ENCODE assay signal across 13 mouse cellular contexts in genomic region chr2:6085622-6086530, GRCm38 (mm10). TPM values are rescaled to one million over a fixed set of nuclear protein-coding genes. Genes with fewer than 3 reads are reported as not detected.
DNase-seq lines count a peak whose midpoint lies in the region; ATAC-seq and TF ChIP-seq lines count a peak whose summit lies in the region.
"Had no signal": no experiment of that assay in that cellular context is flagged by ENCODE, and none has a peak within 500 bp of the region (broad histone marks: within the 10 kb centered on the region; RNA-seq: fewer than 3 reads in every experiment).

No protein-coding gene starts in this region.

- no peak for DNase-seq in left cerebral cortex, adult 2 months (ENCODE audit: extremely low spot score in 1 of 2, low spot score in 2 of 2)
- DNase-seq in left cerebral cortex, postnatal 25 days (ENCODE audit: low spot score in 2 of 2), result no peak
- DNase-seq in cerebellum, adult 18-20 months, result no peak
- DNase-seq in urinary bladder, postnatal 36 days (ENCODE audit: low spot score in 2 of 2), result no peak
- DNase-seq: cerebellum, adult 11 months; retina, postnatal 1 day; thymus, postnatal 36 days had no signal

- intact Hi-C loops in left cerebral cortex, adult 2 months (cut with DNase I), result no loop called here
- intact Hi-C loops in left cerebral cortex, postnatal 25 days (cut with DNase I), result no loop called here

- H3K27ac ChIP-seq in left cerebral cortex, adult 2 months, result peak overlapping the region; percentile 44
- H3K27ac ChIP-seq: midbrain, embryonic 12.5 days had no signal

- H3K4me3 ChIP-seq in left cerebral cortex, adult 2 months, result no peak overlapping the region
- H3K4me3 ChIP-seq in E14TG2a.4 (replicated peaks; ENCODE audit: low read length), result peak overlapping the region; percentile 45
- peak overlapping the region; percentile 57 for H3K4me3 ChIP-seq in megakaryocyte, embryonic 14.5 days (replicated peaks)
- H3K4me3 ChIP-seq: heart, embryonic 12.5 days; midbrain, embryonic 12.5 days had no signal

- H3K4me1 ChIP-seq in E14TG2a.4 (replicated peaks; ENCODE audit: low read depth, low read length), result peaks cover 37% of the 10 kb centered on the region
- H3K4me1 ChIP-seq in megakaryocyte, embryonic 14.5 days, result peaks cover 51% of the 10 kb centered on the region
- H3K4me1 ChIP-seq: midbrain, embryonic 12.5 days had no signal

- H3K9me3 ChIP-seq in E14TG2a.4 (ENCODE audit: low read length), result no peaks in the 10 kb centered on the region
- no peaks in the 10 kb centered on the region for H3K9me3 ChIP-seq in megakaryocyte, embryonic 14.5 days
- H3K9me3 ChIP-seq: heart, embryonic 12.5 days; midbrain, embryonic 12.5 days had no signal

- H3K36me3 ChIP-seq in E14TG2a.4 (ENCODE audit: insufficient read depth, low read length), result no peaks in the 10 kb centered on the region
- no peaks in the 10 kb centered on the region for H3K36me3 ChIP-seq in megakaryocyte, embryonic 14.5 days (replicated peaks; ENCODE audit: low read length)
- H3K36me3 ChIP-seq: heart, embryonic 12.5 days; midbrain, embryonic 12.5 days had no signal

- TF ChIP-seq CTCF in left cerebral cortex, adult 2 months (IDR thresholded peaks at IDR 0.05), result no peak
- no peak for TF ChIP-seq CTCF in E14TG2a.4 (conservative IDR thresholded peaks at IDR 0.05; ENCODE audit: low read length)

- H3K27me3 ChIP-seq in E14TG2a.4 (ENCODE audit: insufficient read depth, low read length), result peaks cover 19% of the 10 kb centered on the region
- H3K27me3 ChIP-seq in megakaryocyte, embryonic 14.5 days (replicated peaks), result peaks cover 16% of the 10 kb centered on the region
- H3K27me3 ChIP-seq: midbrain, embryonic 12.5 days; Patski had no signal

- peak; percentile 93 for ATAC-seq in common myeloid progenitor, adult 5-6 weeks (replicated peaks; ENCODE audit: low read depth, poor library complexity, severe bottlenecking)
- ATAC-seq: Patski had no signal

RNA-seq across cellular contexts. Expression of gene Proser2, which starts 44.1 kb away (rescaled TPM):
- total RNA-seq in left cerebral cortex, adult 2 months (2021), result 1 to 10 TPM; 3.2 to 4.1 TPM
- 1 to 10 TPM; 3.0 to 3.5 TPM for total RNA-seq in left cerebral cortex, postnatal 25 days (2021)
- total RNA-seq in common myeloid progenitor, adult 5-6 weeks (2017), result 0.64 and 1.0 TPM in 2 replicates
- 104 and 151 TPM in 2 replicates for polyA plus RNA-seq in megakaryocyte, embryonic 14.5 days (2012; ENCODE audit: insufficient read depth, low replicate concordance)
